Mouse (Mus musculus) heart, adult 2 months (tissue): ENCODE results near the gene Gipc2.

ENCODE experiments used
- CTCF ChIP-seq: fragments of 200-600 bp; IDR thresholded peaks from 2 replicates; pipeline ENCODE4 v1.8.1; 2022; ENCODE audit warnings: antibody characterized with exemption, mild to moderate bottlenecking, moderate library complexity
- EP300 ChIP-seq: fragments of 200-500 bp; IDR thresholded peaks from 2 replicates; pipeline ENCODE4 v1.6.1; 2011; ENCODE audit warnings: low read depth, low read length, control low read depth; ENCODE audit not compliant: insufficient read depth
- POLR2A ChIP-seq: fragments of 200-500 bp; IDR thresholded peaks from 2 replicates; pipeline ENCODE4 v1.6.1; 2011; ENCODE audit warnings: mild to moderate bottlenecking, low read depth, low read length, control low read depth; ENCODE audit not compliant: insufficient read depth

DNA sequence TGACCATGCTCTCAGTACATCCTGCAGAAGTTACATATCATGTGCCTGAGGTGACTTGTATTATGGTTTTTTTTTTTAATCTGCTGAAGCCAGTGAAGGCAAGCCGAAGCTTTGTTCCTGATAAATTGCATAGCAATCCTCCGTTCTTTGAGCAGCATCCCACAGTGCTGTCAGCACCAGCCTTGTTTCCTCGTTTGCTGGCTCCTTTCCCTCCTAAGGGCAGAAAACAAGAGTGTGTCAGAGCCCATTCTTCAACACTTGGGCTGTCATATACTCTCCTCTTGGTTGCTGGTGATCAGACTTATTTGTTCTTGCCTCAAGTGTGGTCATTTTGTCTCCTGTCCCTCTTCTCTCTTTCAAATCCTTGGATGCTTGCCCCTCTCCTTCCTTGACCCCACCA is 103.2 kb downstream of the Gipc2 start:
- TF ChIP-seq POLR2A = no peak
- TF ChIP-seq CTCF = no peak
- TF ChIP-seq EP300 = no peak
